Comparison of ENCODE assay signal across 9 mouse cellular contexts in the genomic region with DNA sequence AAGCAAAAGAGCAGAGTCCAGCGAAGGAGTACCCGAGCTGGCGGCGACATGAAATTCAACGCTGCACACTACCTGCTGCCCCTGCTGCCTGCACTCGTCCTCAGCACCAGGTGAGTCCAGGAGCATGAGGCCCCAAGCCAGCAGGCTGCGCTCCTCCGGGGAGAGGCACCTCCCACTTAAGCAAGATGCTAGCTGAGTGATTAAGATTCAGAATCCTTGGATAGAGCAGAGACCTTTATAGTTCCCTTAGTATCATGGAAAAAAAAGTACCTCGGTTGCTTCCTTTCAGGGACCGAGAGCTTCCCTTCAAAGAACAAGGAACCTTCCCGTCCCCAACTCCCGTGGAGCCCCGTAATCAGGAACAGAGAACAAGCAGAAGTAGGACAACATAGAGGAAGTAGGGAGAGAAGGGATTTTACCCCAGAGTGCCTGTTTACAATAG. TPM values are rescaled to one million over a fixed set of nuclear protein-coding genes. Genes with fewer than 3 reads are reported as not detected.
DNase-seq lines count a peak whose midpoint lies in the region; ATAC-seq lines count a peak whose summit lies in the region.
"Had no signal": no experiment of that assay in that cellular context is flagged by ENCODE, and none has a peak within 500 bp of the region (broad histone marks: within the 10 kb centered on the region; RNA-seq: fewer than 3 reads in every experiment).

No protein-coding gene starts in this region.

- H3K4me1 ChIP-seq in heart, embryonic 12.5 days (replicated peaks) = no peaks in the 10 kb centered on the region
- no peaks in the 10 kb centered on the region for H3K4me1 ChIP-seq in liver, embryonic 12.5 days

- ATAC-seq in heart, embryonic 12.5 days (ENCODE audit: insufficient number of reproducible peaks, low FRiP score) = no peak
- ATAC-seq in liver, embryonic 12.5 days = no peak

- 6% methylated on average over 13 of the region's 13 CpGs for WGBS in heart, embryonic 12.5 days
- 8% methylated on average over 13 of the region's 13 CpGs for WGBS in liver, embryonic 12.5 days (ENCODE audit: insufficient replicate concordance)

- H3K27me3 ChIP-seq in heart, embryonic 12.5 days (replicated peaks) = peaks cover 13% of the 10 kb centered on the region
- peaks cover 15% of the 10 kb centered on the region for H3K27me3 ChIP-seq in liver, embryonic 12.5 days (replicated peaks)

- no peaks in the 10 kb centered on the region for H3K36me3 ChIP-seq in heart, embryonic 12.5 days
- H3K36me3 ChIP-seq in liver, embryonic 12.5 days = no peaks in the 10 kb centered on the region
- H3K36me3 ChIP-seq: G1E had no signal

- intact Hi-C loops in heart, postnatal 36 days (cut with DNase I) = no loop called here

- peak overlapping the region; percentile 39; the same call in 1 of the 2 replicates for H3K9ac ChIP-seq in heart, embryonic 12.5 days
- H3K9ac ChIP-seq in liver, embryonic 12.5 days = no peak overlapping the region

- no peak for DNase-seq in heart, postnatal 36 days
- DNase-seq in ZHBTc4 (ENCODE audit: low read depth, low spot score) = peak; percentile 21
- peak; percentile 8 to 24 for DNase-seq in frontal cortex, postnatal 10 days (ENCODE audit: low spot score in 2 of 2)
- DNase-seq in yolk sac, embryonic 10.5 days (ENCODE audit: low spot score) = peak; percentile 2
- DNase-seq in testis, postnatal 14 days (ENCODE audit: low spot score) = no peak
- no peak for DNase-seq in lung, postnatal 4 days

- H3K27ac ChIP-seq in heart, embryonic 12.5 days (ENCODE audit: poor library complexity, severe bottlenecking) = no peak overlapping the region
- H3K27ac ChIP-seq in liver, embryonic 12.5 days = no peak overlapping the region

- peak overlapping the region; percentile 90 for H3K4me2 ChIP-seq in heart, embryonic 12.5 days
- H3K4me2 ChIP-seq in liver, embryonic 12.5 days = peak overlapping the region; percentile 44

- H3K4me3 ChIP-seq in heart, embryonic 12.5 days = peak overlapping the region; percentile 53
- peak overlapping the region; percentile 17; the same call in 1 of the 2 replicates for H3K4me3 ChIP-seq in liver, embryonic 12.5 days

- H3K9me3 ChIP-seq in heart, embryonic 12.5 days (replicated peaks) = no peaks in the 10 kb centered on the region
- no peaks in the 10 kb centered on the region for H3K9me3 ChIP-seq in liver, embryonic 12.5 days (replicated peaks)
- H3K9me3 ChIP-seq: G1E had no signal

RNA-seq across cellular contexts. Expression of a gene that starts 0.6 kb away (rescaled TPM):
- polyA plus RNA-seq in heart, embryonic 12.5 days (2016; fragmentation: Nextera tagmentation; extraction: Ambion mirVana) = 0.64 and 0.76 TPM in 2 replicates
- total RNA-seq in heart, postnatal 36 days (2021) = under 1 TPM; 0.06 to 0.16 TPM
- 0.02 TPM in 1 of 2 replicates, not detected in the other for polyA plus RNA-seq in liver, embryonic 12.5 days (2016; fragmentation: Nextera tagmentation; extraction: Ambion mirVana)
- polyA plus RNA-seq: G1E had no signal

Comparison
In these comparisons a context has a peak if more than half of its experiments do, and no peak if none do; other contexts are left out.
1. DNase-seq: peak in ZHBTc4 (single experiment), frontal cortex, postnatal 10 days (2 of 2) and yolk sac, embryonic 10.5 days (single experiment); none in heart, postnatal 36 days (0 of 2), testis, postnatal 14 days (single experiment) and lung, postnatal 4 days (0 of 2).